Mouse (Mus musculus): ENCODE measurements around the gene Gm11733.

The Gm11733 gene

GRCm38 (mm10) chr11:117479007-117479719, 5.0 kb upstream of the Gm11733 start:
- no peak for DNase-seq

- DNase-seq: no peak
Observed at GRCm38 (mm10) chr11:117479746-117480145, 4.4 kb upstream of the Gm11733 start.

DNA sequence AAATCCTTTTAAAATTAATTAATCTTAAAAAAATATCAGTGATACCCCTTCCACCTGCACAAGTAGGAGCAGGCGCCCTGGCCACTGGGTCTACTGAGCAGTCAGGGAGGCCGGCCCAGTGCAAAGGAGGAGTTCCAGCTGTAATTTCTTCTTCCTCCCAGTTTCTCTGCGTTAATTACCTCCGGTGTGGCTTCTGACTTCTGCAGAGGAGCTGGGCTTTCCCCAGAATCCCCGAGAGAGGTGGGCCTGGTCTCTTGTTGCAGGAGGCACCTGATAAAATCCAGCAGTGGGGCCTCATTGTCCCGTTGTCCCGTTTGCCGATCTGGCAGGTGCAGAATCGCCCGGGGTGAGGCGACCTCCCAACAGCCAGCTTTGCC, 1.9 kb upstream of the Gm11733 start:
- no peak for DNase-seq

DNA sequence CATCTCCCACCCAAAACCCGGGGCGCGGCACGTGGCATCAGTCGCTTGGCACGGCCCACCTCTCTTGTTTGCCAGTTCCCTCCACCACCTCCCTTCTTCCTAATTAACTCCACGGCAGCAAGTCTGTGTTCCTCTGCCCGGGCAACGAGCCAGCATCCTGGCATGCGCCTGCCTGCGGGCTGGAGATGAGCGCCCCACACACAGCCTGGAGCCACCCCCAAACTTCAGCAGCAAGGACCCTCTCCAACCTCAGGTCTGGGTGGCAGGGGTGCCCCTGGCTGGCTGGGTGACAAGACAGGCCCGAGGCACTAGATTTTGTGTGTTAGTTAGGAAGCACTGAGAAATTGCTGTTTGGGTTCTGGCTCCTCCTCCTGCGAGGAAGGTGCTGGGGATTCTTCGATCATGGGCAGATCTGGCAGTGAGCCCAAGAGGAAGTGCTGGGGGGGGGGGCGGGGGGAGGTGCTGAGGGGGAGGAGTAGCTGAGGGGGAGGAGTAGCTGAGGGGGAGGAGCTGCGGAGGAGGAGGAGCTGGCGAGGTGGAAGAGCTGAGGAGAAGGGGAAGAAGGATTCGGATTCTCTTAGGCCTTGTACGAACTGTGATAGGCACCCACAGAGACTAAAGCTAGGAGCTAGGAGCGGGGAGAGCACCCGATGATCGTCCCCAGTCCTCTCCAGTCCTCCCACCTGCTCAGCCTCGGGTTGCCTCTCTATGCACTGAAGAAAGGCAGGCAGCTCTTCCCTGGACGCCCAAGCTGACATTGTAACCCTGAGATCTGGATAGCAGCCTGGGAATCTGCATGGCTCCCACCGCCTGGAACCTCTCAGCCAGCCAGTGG, 1.3 kb upstream of the Gm11733 start:
- DNase-seq: peak; percentile 87

GRCm38 (mm10) chr11:117491408-117492208, 7.4 kb downstream of the Gm11733 start:
- no peak for DNase-seq

- no peak for DNase-seq
Observed at GRCm38 (mm10) chr11:117492209-117492505, 8.0 kb downstream of the Gm11733 start.

- DNase-seq: no peak
Observed at GRCm38 (mm10) chr11:117496812-117497211, 12.6 kb downstream of the Gm11733 start.

DNA sequence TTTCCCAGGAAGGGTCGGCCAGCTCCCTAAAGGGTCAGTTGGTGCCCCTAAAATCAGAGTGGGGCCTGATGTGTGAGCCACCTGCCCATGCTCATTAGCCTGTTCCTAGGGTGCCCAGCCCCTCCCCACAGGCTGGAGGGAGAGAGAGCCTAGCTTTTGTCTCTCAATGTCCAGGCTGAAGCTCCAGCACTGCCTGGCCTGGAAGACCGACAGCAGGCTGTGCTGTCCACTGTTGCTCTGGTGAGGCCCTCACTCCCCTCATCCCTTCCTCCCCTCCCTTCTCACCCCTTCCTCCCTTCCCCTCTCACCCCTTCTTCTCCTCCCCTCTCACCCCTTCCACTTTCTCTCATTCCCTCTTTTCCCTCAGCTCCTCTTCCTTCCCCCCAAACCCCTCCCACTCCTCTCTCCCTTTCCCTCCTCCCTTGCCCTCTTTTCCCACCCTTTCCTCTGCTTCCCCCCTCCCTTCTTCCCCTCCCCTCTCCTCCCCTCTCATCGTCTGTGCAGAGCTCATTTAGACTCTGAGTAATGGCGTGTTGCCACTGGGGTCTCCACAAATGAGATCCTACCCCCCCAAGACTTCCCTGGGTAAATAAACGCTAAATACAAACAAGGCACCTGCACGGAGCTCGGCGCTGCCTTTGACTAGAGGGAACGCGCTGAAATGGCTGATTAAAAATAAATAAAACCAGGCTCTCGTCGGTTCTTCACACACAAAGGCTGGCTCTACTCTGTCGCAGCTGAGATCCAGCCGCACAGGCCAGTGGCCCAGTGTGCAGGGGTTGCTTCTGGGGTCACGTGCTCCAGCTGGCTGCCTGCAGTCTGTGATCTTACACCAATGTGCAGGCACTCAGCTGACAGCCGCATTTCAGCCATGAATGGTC, 13.3 kb downstream of the Gm11733 start:
- peak; percentile 72 for DNase-seq

DNA sequence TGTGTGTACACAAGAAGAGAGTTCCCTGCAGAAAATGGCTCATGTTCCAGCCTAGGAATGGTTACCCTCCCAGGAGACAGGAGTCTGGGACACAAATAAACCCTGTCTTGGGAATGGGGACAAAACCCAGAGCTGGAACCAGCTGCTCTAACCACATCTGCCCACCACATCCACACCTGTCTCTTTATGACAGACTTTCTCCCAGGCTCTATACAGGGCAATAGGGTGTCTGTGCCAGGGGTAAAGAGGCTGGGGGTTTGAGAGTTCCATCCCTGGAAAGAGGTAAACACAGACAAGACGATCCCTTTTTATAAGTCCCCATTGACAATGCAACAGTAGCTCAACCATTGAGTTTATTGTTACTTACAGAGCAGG, 14.0 kb downstream of the Gm11733 start:
- no peak for DNase-seq

DNA sequence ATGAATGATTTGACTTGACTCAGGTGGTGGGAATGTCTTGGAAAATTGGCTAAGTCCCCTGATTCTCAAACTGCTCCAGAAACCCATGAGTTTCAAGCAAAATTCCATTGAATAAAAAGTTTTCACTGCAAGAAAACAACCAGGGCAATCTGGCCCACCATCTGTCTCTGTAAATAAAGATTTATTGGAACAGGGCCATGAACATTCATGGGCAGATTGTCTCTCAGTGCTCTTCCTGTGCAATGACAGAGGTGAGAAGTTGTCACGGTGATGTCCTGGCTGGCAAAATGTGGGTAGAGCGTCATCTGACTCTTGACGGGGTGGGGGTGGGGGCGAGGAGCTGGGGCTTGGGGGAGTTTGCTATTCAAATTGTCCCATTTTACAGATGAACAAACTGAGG, 24.8 kb downstream of the Gm11733 start:
- no peak for DNase-seq

DNA sequence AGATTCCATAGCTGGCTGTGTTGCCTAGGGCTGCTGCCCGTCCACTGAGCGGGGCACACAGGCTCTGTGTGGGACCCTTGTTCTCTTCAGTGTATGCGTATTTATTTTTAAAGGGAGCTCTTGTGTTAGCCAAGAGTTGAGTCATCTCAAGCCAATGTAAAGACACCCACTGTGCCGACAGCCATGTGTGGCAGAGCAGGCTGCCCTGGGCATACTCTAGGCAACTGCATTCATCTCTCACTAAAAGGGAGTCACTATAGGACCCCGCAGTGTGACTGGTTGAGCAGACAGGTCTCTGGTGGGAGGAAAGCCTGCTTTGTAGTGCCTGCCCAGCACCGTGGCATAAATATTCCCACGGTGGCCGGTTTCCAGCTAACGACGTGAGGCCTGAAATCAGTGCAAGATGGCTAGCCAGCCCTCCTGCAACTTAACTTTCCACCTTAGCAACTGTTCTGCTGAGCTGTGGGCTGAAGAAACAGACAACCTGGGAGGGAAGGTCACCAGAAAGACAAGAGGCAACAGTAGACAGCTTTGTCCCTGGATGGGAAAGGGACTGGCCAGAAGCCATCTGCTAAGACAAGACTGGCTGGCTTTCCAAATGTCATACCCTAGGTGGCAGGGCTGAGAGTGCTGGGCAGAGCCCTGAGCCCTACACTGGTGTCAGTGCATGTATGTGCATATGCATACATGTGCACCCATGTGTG, 31.7 kb downstream of the Gm11733 start:
- DNase-seq: no peak

DNA sequence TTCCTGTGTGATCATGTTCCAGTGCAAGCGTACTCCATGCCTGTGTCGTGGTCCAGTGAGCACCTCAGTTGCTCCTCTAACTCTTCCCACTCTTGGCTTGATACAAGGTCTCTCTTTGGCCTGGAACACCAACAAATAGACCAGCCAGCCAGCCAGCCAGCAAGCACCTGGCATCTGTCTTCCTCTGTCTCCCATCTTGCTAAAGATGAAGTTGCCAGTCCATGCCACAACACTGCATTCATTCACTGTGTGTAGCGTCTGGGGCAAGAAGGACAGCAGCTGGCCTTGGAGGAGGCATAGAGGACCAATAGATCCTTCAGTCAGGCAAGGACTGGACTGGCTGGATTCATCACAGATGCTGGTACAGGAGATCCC, 32.2 kb downstream of the Gm11733 start:
- no peak for DNase-seq

GRCm38 (mm10) chr11:117521906-117522780, 38.0 kb downstream of the Gm11733 start:
- DNase-seq: no peak

- DNase-seq: peak; percentile 86
Observed at GRCm38 (mm10) chr11:117522879-117523519, 38.8 kb downstream of the Gm11733 start.

GRCm38 (mm10) chr11:117525606-117526349, 41.6 kb downstream of the Gm11733 start:
- DNase-seq: no peak

- DNase-seq: no peak
Observed at GRCm38 (mm10) chr11:117532374-117532773, 48.2 kb downstream of the Gm11733 start.

DNA sequence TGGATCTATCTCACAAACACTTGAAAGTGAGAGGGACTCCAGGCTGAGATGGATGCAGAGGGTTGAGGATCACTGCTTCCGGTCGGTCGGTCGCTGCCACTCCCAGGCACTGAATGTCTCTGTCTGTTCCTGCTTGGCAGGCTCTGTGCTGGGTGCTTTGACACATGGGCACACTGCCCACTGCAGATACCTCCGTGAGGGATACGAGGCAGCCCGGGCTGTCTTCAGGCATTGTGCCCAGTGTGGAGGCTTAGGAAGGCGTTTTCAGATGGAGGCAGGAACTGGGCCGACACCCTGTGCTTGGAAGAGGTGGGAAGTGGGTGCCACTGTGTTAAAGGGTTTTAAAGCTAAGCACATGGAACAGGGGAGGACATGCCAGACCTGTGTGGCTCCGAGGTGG, 50.7 kb downstream of the Gm11733 start:
- peak; percentile 77 for DNase-seq

GRCm38 (mm10) chr11:117535491-117536304, 51.5 kb downstream of the Gm11733 start:
- DNase-seq: no peak

DNA sequence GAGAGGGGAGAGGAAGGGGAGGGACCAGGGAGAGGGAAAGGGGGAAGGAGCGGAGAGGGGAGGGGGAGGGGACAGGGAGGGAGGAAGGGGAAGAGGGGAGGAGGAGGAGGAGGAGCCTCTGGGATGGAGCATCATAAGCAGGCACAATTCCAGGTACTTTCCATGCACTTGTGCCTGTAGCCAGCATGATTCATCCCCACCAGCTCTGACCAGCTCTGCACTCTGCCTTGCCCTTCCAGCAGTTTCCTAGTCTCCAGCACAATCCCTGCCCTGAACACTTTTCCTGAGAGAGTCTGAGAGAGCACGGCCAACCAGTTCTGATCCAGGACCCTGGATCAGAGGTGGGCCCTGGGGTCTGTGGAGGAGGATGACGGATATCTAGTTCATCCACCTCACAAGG, 52.4 kb downstream of the Gm11733 start:
- peak; percentile 49 for DNase-seq
